Mouse (Mus musculus) heart, embryonic 15.5 days (tissue): Measurements from ENCODE around the gene Nfkbie. TPM values are rescaled to one million over a fixed set of nuclear protein-coding genes. Genes with fewer than 3 reads are reported as not detected.
A peak's percentile ranks its signal among the peaks of the same experiment; 100 is the strongest.

Experiments used
- ATAC-seq: fragments of 200-750 bp; cut with Nextera tagmentation; replicated peaks from 2 replicates; pipeline ENCODE4 v1.8.0; 2017; ENCODE audit warnings: low read depth, moderate TSS enrichment; ENCODE audit not compliant: insufficient number of reproducible peaks, insufficient read depth, low FRiP score
- H3K27ac ChIP-seq: fragments of 300-500 bp; sonication (generic); 2 replicates; pipeline ENCODE4 v1.5.1; 2015; ENCODE audit warnings: mild to moderate bottlenecking, inconsistent platforms
- H3K27me3 ChIP-seq: fragments of 300-500 bp; sonication (generic); 2 replicates; pipeline ENCODE4 v1.6.1; 2015; ENCODE audit warnings: inconsistent platforms
- H3K36me3 ChIP-seq: fragments of 300-500 bp; sonication (generic); 2 replicates; pipeline ENCODE4 v1.6.1; 2015; ENCODE audit warnings: mild to moderate bottlenecking, inconsistent platforms
- H3K4me1 ChIP-seq: fragments of 300-500 bp; sonication (generic); replicated peaks from 2 replicates; pipeline ENCODE4 v1.6.1; 2015; ENCODE audit warnings: inconsistent platforms
- H3K4me2 ChIP-seq: fragments of 300-500 bp; sonication (generic); 2 replicates; pipeline ENCODE4 v1.6.1; 2015; ENCODE audit warnings: inconsistent platforms, mild to moderate bottlenecking, moderate library complexity
- H3K4me3 ChIP-seq: fragments of 300-500 bp; sonication (generic); 2 replicates; pipeline ENCODE4 v1.5.1; 2015; ENCODE audit warnings: mild to moderate bottlenecking, inconsistent platforms
- H3K9ac ChIP-seq: fragments of 300-500 bp; sonication (generic); 2 replicates; pipeline ENCODE4 v1.6.1; 2015; ENCODE audit warnings: mild to moderate bottlenecking, inconsistent platforms
- H3K9me3 ChIP-seq: fragments of 300-500 bp; sonication (generic); replicated peaks from 2 replicates; pipeline ENCODE4 v1.6.1; 2016; ENCODE audit warnings: inconsistent platforms
- WGBS: fragments of 180-500 bp; shearing (Covaris S2); methylation state at CpG from one replicate; pipeline ENCODE4 v1.1.7; 2015; ENCODE audit warnings: mixed read lengths; 5-methylcytosine and 5-hydroxymethylcytosine counted together
- polyA plus RNA-seq: library from polyadenylated mRNA; unstranded; fragments of >200 nt; fragmentation: Nextera tagmentation; extraction: Ambion mirVana; gene quantifications from 2 replicates; pipeline ENCODE4 v1.2.1, GENCODE M21; 2015

Nfkbie gene
- polyA plus RNA-seq, 1 experiment from 2014 or later, result 3.0 TPM

DNA sequence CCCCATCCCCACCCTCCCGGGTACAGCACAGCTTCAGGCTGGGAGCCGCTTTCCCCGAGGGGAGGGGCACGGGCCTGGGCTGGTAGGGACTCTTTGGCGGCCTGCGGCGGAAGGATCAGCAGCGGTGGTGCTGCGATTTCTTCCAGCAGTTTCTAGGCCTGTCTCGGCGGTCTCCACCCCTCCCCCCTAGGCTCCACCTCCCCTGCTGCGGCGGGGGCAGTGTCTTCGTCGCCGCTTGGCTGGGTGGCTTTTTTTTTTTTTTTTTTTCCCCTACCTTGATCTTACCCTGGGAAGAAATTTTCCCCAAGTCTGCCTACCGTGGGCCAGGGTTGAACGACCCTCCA, 18.2 kb downstream of the Nfkbie start:
- 0% methylated on average over 17 of the region's 18 CpGs for WGBS
- peaks cover 50% of the 10 kb centered on the region for H3K4me1 ChIP-seq
- peak overlapping the region; percentile 72 for H3K4me2 ChIP-seq
- ATAC-seq, result peak; percentile 76
- peaks cover 30% of the 10 kb centered on the region for H3K36me3 ChIP-seq
- peak overlapping the region; percentile 69 for H3K9ac ChIP-seq
- peak overlapping the region; percentile 98 for H3K4me3 ChIP-seq
- H3K27ac ChIP-seq, result peak overlapping the region; percentile 99
- H3K27me3 ChIP-seq, result no peaks in the 10 kb centered on the region
- H3K9me3 ChIP-seq, result no peaks in the 10 kb centered on the region

GRCm38 (mm10) chr17:45574129-45574761, 18.7 kb downstream of the Nfkbie start:
- WGBS, result 3% methylated on average over 17 of the region's 17 CpGs
- Histone ChIP-seq H3K36me3 (peaks cover 25% of the 10 kb centered on the region), H3K9ac (peak overlapping the region; percentile 69), H3K4me3 (peak overlapping the region; percentile 98), H3K27me3 (no peaks in the 10 kb centered on the region), H3K9me3 (no peaks in the 10 kb centered on the region), H3K27ac (peak overlapping the region; percentile 99), H3K4me2 (peak overlapping the region; percentile 72), H3K4me1 (peaks cover 47% of the 10 kb centered on the region)
- peak; percentile 49 for ATAC-seq

DNA sequence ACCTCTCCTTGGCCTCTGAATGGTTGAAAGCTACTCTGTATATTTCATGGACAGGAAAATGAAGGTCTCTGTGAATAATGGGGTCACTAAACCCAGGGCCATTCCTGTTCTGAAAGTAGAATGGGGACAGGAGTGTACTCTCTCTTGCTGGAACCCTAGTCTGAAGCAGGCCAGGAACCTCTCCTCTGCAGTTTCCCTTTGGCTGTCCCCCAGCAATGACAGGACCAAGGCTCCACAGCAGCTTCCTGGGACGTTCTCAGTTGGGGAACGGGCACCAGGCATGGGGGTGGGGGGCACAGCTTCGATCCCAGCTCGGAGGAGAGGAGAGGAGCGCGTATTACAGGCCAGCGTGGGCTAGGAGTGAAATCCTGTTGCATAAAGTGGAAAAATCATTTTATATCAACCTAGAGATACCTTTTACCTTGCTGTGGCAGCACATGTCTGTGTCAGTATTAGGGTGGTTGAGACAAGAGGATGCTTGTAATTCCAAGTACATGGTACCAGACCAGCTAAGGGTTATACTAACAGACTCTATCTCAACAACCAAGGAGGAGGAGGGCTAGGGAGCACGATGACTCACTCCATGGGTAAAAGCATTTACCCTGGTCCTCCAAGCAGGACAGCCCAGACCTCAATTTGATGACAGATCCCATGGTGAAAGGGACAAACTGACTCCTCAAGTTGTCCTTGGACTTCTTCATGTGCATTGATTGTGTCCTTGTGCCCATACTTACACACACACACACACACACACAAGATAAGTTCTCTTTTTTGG, 19.8 kb downstream of the Nfkbie start:
- Histone ChIP-seq H3K4me3 (no peak overlapping the region), H3K4me2 (peak overlapping the region; percentile 72; the same call in 1 of the 2 replicates), H3K9ac (no peak overlapping the region), H3K36me3 (peaks cover 14% of the 10 kb centered on the region), H3K9me3 (no peaks in the 10 kb centered on the region), H3K27ac (peak overlapping the region; percentile 99), H3K27me3 (no peaks in the 10 kb centered on the region), H3K4me1 (peaks cover 40% of the 10 kb centered on the region)
- ATAC-seq, result no peak
- 89% methylated on average over 8 of the region's 8 CpGs for WGBS

DNA sequence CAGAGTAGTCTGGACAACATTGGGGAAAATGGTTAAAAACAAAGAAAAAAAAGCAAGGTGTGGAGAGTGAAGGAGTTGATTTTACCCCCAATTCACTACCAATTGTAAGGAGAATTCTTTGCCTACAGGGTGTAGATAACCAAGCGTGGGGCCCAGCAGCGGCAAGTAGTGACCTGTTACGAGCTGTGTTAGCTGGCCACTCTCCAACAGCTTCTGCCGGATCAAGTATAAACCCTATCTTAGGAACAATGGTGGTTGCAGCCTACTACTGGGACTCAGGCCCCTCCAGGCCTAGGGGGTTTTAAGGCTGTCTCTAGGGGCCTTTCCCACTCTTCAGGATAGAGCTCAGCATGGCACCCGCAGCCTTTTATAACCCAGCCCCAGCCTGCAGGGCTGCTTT, 22.7 kb downstream of the Nfkbie start:
- Histone ChIP-seq H3K27ac (peak overlapping the region; percentile 70), H3K4me1 (peaks cover 41% of the 10 kb centered on the region), H3K4me2 (no peak overlapping the region), H3K9me3 (no peaks in the 10 kb centered on the region), H3K4me3 (no peak overlapping the region), H3K9ac (no peak overlapping the region), H3K27me3 (no peaks in the 10 kb centered on the region), H3K36me3 (no peaks in the 10 kb centered on the region)
- no peak for ATAC-seq
- 19% methylated on average over 5 of the region's 5 CpGs for WGBS

- H3K4me1 ChIP-seq, result peaks cover 44% of the 10 kb centered on the region
- 77% methylated on average over 7 of the region's 7 CpGs for WGBS
- H3K4me2 ChIP-seq, result no peak overlapping the region
- H3K27ac ChIP-seq, result peak overlapping the region; percentile 70
- H3K36me3 ChIP-seq, result no peaks in the 10 kb centered on the region
- ATAC-seq, result no peak
- no peak overlapping the region for H3K9ac ChIP-seq
- H3K9me3 ChIP-seq, result no peaks in the 10 kb centered on the region
- no peak overlapping the region for H3K4me3 ChIP-seq
- no peaks in the 10 kb centered on the region for H3K27me3 ChIP-seq
Measured at GRCm38 (mm10) chr17:45578843-45579242, 23.3 kb downstream of the Nfkbie start.

GRCm38 (mm10) chr17:45579554-45579953, 24.1 kb downstream of the Nfkbie start:
- no peak for ATAC-seq
- 85% methylated on average over 4 of the region's 4 CpGs for WGBS

GRCm38 (mm10) chr17:45580958-45581477, 25.5 kb downstream of the Nfkbie start:
- ATAC-seq, result no peak
- Histone ChIP-seq H3K4me3 (no peak overlapping the region), H3K9me3 (no peaks in the 10 kb centered on the region), H3K36me3 (no peaks in the 10 kb centered on the region), H3K4me1 (peaks cover 53% of the 10 kb centered on the region), H3K27me3 (no peaks in the 10 kb centered on the region), H3K27ac (peak overlapping the region; percentile 59), H3K4me2 (no peak overlapping the region), H3K9ac (no peak overlapping the region)
- 42% methylated on average over 12 of the region's 12 CpGs for WGBS

More at GRCm38 (mm10) chr17:45579554-45579953, 24.1 kb downstream of the Nfkbie start:
- Histone ChIP-seq H3K27me3 (no peaks in the 10 kb centered on the region), H3K9me3 (no peaks in the 10 kb centered on the region), H3K4me1 (peaks cover 48% of the 10 kb centered on the region), H3K4me2 (no peak overlapping the region), H3K27ac (no peak overlapping the region), H3K9ac (no peak overlapping the region), H3K4me3 (no peak overlapping the region), H3K36me3 (no peaks in the 10 kb centered on the region)

DNA sequence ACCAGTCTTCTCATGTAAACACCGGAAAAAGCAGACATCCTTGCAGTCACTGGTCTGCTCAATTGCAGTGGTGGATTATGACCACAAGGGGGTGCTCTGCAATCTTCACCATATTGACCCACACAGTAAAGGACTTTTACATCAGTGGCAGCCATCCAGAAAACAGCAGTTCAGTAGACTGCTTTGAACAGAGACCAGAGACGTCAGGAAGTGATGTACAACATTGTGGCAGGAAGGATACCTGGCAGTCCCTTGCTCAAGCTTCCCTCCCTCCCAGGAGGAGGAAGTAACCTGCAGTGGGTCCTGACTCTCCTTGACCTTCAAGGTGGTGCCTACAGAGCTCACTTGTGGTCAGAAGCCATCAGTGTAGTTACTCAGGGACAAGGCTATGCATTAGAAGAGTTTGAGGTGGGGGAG, 26.1 kb downstream of the Nfkbie start:
- no peak overlapping the region for H3K4me2 ChIP-seq
- no peak for ATAC-seq

DNA sequence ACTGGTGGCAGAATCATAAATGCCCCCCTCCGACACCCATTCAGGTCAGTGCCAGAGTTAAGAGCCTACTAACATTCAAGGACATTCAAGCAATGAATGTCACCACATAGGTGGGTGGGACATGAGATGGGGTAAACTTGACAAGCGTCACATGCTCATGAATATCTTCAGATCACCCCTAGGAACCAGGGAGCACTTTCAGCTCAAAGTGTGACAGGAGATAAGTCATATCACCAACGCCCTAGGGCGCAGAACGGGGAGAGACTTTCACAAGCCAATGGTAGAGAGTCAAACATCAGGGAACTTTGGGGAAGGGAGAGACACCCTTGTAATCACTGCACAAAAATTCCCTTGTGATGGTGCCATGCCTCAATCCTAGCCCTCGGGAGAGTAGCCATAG, 26.7 kb downstream of the Nfkbie start:
- H3K27me3 ChIP-seq, result no peaks in the 10 kb centered on the region
- H3K4me3 ChIP-seq, result no peak overlapping the region
- peaks cover 57% of the 10 kb centered on the region for H3K4me1 ChIP-seq
- no peak for ATAC-seq
- no peak overlapping the region for H3K9ac ChIP-seq
- 0 out of 2 replicates have a peak, but pooled peaks cover 6% of the 10 kb centered on the region for H3K9me3 ChIP-seq
- peaks cover 8% of the 10 kb centered on the region for H3K36me3 ChIP-seq
- H3K27ac ChIP-seq, result no peak overlapping the region
- 73% methylated on average over 6 of the region's 6 CpGs for WGBS
- no peak overlapping the region for H3K4me2 ChIP-seq

More for the DNA sequence above, 26.1 kb downstream of the Nfkbie start:
- Histone ChIP-seq H3K4me1 (peaks cover 57% of the 10 kb centered on the region), H3K27me3 (no peaks in the 10 kb centered on the region), H3K27ac (peak overlapping the region; percentile 59), H3K4me3 (no peak overlapping the region), H3K9me3 (0 out of 2 replicates have a peak, but pooled peaks cover 2% of the 10 kb centered on the region), H3K36me3 (peaks cover 2% of the 10 kb centered on the region), H3K9ac (no peak overlapping the region)
- WGBS, result 9% methylated on average over 2 of the region's 2 CpGs

DNA sequence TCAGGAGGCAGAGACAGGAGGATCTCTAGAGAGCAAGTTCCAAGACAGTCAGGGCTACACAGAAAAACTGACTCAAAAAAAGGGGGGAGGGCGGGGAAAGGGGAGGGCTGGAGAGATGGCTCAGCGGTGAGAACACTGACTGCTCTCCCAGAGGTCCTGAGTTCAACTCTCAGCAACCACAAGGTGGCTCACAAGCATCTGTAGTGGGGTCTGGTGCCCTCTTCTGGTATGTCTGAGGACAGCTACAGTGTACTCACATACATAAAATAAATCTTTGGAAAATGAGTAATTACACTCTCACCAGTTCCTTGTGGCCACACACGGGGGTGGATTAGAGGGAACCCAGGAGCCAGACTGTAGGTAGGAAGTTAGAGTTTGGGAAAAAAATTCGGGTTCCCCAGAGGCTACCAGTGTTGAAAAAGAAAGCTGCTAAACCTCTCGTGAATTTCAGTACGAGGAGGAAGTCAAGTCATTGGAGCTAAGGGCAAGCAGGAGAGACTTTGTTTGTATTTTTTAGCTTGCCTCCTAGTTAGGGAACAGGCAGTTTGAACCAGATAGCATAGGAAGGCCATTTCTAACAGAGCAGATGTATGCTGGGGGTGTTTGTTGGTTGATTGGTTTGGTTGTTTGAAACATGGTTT, 27.3 kb downstream of the Nfkbie start:
- Histone ChIP-seq H3K4me2 (no peak overlapping the region), H3K4me3 (no peak overlapping the region), H3K4me1 (peaks cover 57% of the 10 kb centered on the region), H3K36me3 (peaks cover 14% of the 10 kb centered on the region), H3K27me3 (no peaks in the 10 kb centered on the region), H3K27ac (no peak overlapping the region), H3K9me3 (0 out of 2 replicates have a peak, but pooled peaks cover 6% of the 10 kb centered on the region), H3K9ac (no peak overlapping the region)
- no peak for ATAC-seq
- WGBS, result 64% methylated on average over 6 of the region's 6 CpGs
